Mouse (Mus musculus): ENCODE measurements around the gene Tm7sf3. TPM values are rescaled to one million over a fixed set of nuclear protein-coding genes. Genes with fewer than 3 reads are reported as not detected.

Tm7sf3 gene
- polyA plus RNA-seq (2016; fragmentation: Nextera tagmentation; extraction: Ambion mirVana), result 26.0 and 29.6 TPM in 2 replicates

GRCm38 (mm10) chr6:146642276-146643183 lies at the start of gene Tm7sf3, which contains the start of gene Med21:
Tm7sf3 (minus strand) TSS chr6:146642824.
Med21 (plus strand) TSS chr6:146642547.
- Histone ChIP-seq H3K4me1 (peaks cover 8% of the 10 kb centered on the region), H3K4me3 (replicated peaks) (peak within 1 kb of the TSS; percentile 84), H3K27ac (peak within 1 kb of the TSS; percentile 88), H3K27me3 (no peaks in the 10 kb centered on the region), H3K4me2 (peak within 1 kb of the TSS; percentile 81), H3K9ac (peak within 1 kb of the TSS; percentile 85), H3K36me3 (replicated peaks) (no peaks in the 10 kb centered on the region), H3K9me3 (no peaks in the 10 kb centered on the region)
- WGBS, result under 1% methylated on average over 58 of the region's 60 CpGs
- peak; percentile 97 for ATAC-seq (ENCODE audit: low FRiP score)

- 76% methylated on average over 5 of the region's 5 CpGs for WGBS
- Histone ChIP-seq H3K27ac (no peak overlapping the region), H3K9me3 (no peaks in the 10 kb centered on the region), H3K27me3 (no peaks in the 10 kb centered on the region), H3K36me3 (replicated peaks) (no peaks in the 10 kb centered on the region), H3K9ac (no peak overlapping the region), H3K4me2 (no peak overlapping the region), H3K4me1 (no peaks in the 10 kb centered on the region), H3K4me3 (replicated peaks) (no peak overlapping the region)
- ATAC-seq (ENCODE audit: low FRiP score), result no peak
Observed at GRCm38 (mm10) chr6:146688861-146689260, 46.2 kb upstream of the Tm7sf3 start.

- H3K4me1 ChIP-seq, result no peaks in the 10 kb centered on the region
- no peak overlapping the region for H3K4me2 ChIP-seq
- 89% methylated on average over 7 of the region's 7 CpGs for WGBS
- no peaks in the 10 kb centered on the region for H3K36me3 ChIP-seq (replicated peaks)
- H3K9me3 ChIP-seq, result no peaks in the 10 kb centered on the region
- H3K27ac ChIP-seq, result no peak overlapping the region
- no peaks in the 10 kb centered on the region for H3K27me3 ChIP-seq
- ATAC-seq (ENCODE audit: low FRiP score), result no peak
- H3K4me3 ChIP-seq (replicated peaks), result no peak overlapping the region
- H3K9ac ChIP-seq, result no peak overlapping the region
Observed at GRCm38 (mm10) chr6:146688010-146688409, 45.4 kb upstream of the Tm7sf3 start.

GRCm38 (mm10) chr6:146686463-146687196 lies 44.0 kb upstream of the Tm7sf3 start:
- Histone ChIP-seq H3K36me3 (replicated peaks) (no peaks in the 10 kb centered on the region), H3K4me1 (no peaks in the 10 kb centered on the region), H3K27me3 (no peaks in the 10 kb centered on the region), H3K4me2 (no peak overlapping the region), H3K27ac (no peak overlapping the region), H3K4me3 (replicated peaks) (no peak overlapping the region), H3K9me3 (no peaks in the 10 kb centered on the region), H3K9ac (no peak overlapping the region)
- no peak for ATAC-seq (ENCODE audit: low FRiP score)
- 84% methylated on average over 5 of the region's 5 CpGs for WGBS

- Histone ChIP-seq H3K4me2 (no peak overlapping the region), H3K4me1 (no peaks in the 10 kb centered on the region), H3K9me3 (no peaks in the 10 kb centered on the region), H3K27me3 (no peaks in the 10 kb centered on the region), H3K9ac (no peak overlapping the region), H3K36me3 (replicated peaks) (no peaks in the 10 kb centered on the region), H3K27ac (no peak overlapping the region), H3K4me3 (replicated peaks) (no peak overlapping the region)
- WGBS, result 75% methylated on average over 17 of the region's 17 CpGs
- ATAC-seq (ENCODE audit: low FRiP score), result no peak
Observed at GRCm38 (mm10) chr6:146685781-146686308, 43.2 kb upstream of the Tm7sf3 start.

- H3K9ac ChIP-seq, result no peak overlapping the region
- no peaks in the 10 kb centered on the region for H3K9me3 ChIP-seq
- WGBS, result 73% methylated on average over 4 of the region's 4 CpGs
- no peak overlapping the region for H3K27ac ChIP-seq
- ATAC-seq (ENCODE audit: low FRiP score), result no peak
- no peaks in the 10 kb centered on the region for H3K4me1 ChIP-seq
- no peak overlapping the region for H3K4me2 ChIP-seq
- no peaks in the 10 kb centered on the region for H3K36me3 ChIP-seq (replicated peaks)
- H3K27me3 ChIP-seq, result no peaks in the 10 kb centered on the region
- H3K4me3 ChIP-seq (replicated peaks), result no peak overlapping the region
Observed at GRCm38 (mm10) chr6:146683881-146684280, 41.3 kb upstream of the Tm7sf3 start.

- no peaks in the 10 kb centered on the region for H3K27me3 ChIP-seq
- H3K27ac ChIP-seq, result no peak overlapping the region
- no peaks in the 10 kb centered on the region for H3K9me3 ChIP-seq
- ATAC-seq (ENCODE audit: low FRiP score), result no peak
- no peaks in the 10 kb centered on the region for H3K36me3 ChIP-seq (replicated peaks)
- no peaks in the 10 kb centered on the region for H3K4me1 ChIP-seq
- WGBS, result 84% methylated on average over 10 of the region's 10 CpGs
- H3K9ac ChIP-seq, result no peak overlapping the region
- no peak overlapping the region for H3K4me3 ChIP-seq (replicated peaks)
- H3K4me2 ChIP-seq, result no peak overlapping the region
Observed at GRCm38 (mm10) chr6:146678136-146679070, 35.8 kb upstream of the Tm7sf3 start.

- no peak overlapping the region for H3K27ac ChIP-seq
- H3K36me3 ChIP-seq (replicated peaks), result no peaks in the 10 kb centered on the region
- no peak overlapping the region for H3K4me2 ChIP-seq
- no peaks in the 10 kb centered on the region for H3K9me3 ChIP-seq
- H3K4me3 ChIP-seq (replicated peaks), result no peak overlapping the region
- no peak for ATAC-seq (ENCODE audit: low FRiP score)
- no peaks in the 10 kb centered on the region for H3K4me1 ChIP-seq
- WGBS, result 81% methylated on average over 10 of the region's 10 CpGs
- H3K9ac ChIP-seq, result no peak overlapping the region
- H3K27me3 ChIP-seq, result no peaks in the 10 kb centered on the region
Observed at GRCm38 (mm10) chr6:146676904-146677303, 34.3 kb upstream of the Tm7sf3 start.

- no peak for ATAC-seq (ENCODE audit: low FRiP score)
- 82% methylated on average over 4 of the region's 4 CpGs for WGBS
- Histone ChIP-seq H3K27me3 (no peaks in the 10 kb centered on the region), H3K9me3 (0 out of 2 replicates have a peak, but pooled peaks cover 3% of the 10 kb centered on the region), H3K4me2 (no peak overlapping the region), H3K4me1 (no peaks in the 10 kb centered on the region), H3K27ac (no peak overlapping the region), H3K9ac (no peak overlapping the region), H3K36me3 (replicated peaks) (no peaks in the 10 kb centered on the region), H3K4me3 (replicated peaks) (no peak overlapping the region)
Observed at GRCm38 (mm10) chr6:146674881-146675536, 32.4 kb upstream of the Tm7sf3 start.

GRCm38 (mm10) chr6:146674420-146674819 lies 31.8 kb upstream of the Tm7sf3 start:
- 82% methylated on average over 8 of the region's 8 CpGs for WGBS
- H3K4me3 ChIP-seq (replicated peaks), result no peak overlapping the region
- ATAC-seq (ENCODE audit: low FRiP score), result no peak
- no peaks in the 10 kb centered on the region for H3K27me3 ChIP-seq
- no peak overlapping the region for H3K9ac ChIP-seq
- no peak overlapping the region for H3K27ac ChIP-seq
- H3K9me3 ChIP-seq, result 0 out of 2 replicates have a peak, but pooled peaks cover 3% of the 10 kb centered on the region
- H3K4me1 ChIP-seq, result no peaks in the 10 kb centered on the region
- H3K4me2 ChIP-seq, result no peak overlapping the region
- H3K36me3 ChIP-seq (replicated peaks), result no peaks in the 10 kb centered on the region

- Histone ChIP-seq H3K36me3 (replicated peaks) (no peaks in the 10 kb centered on the region), H3K4me2 (no peak overlapping the region), H3K4me1 (no peaks in the 10 kb centered on the region), H3K27me3 (no peaks in the 10 kb centered on the region), H3K9ac (no peak overlapping the region), H3K27ac (no peak overlapping the region), H3K4me3 (replicated peaks) (no peak overlapping the region), H3K9me3 (0 out of 2 replicates have a peak, but pooled peaks cover 3% of the 10 kb centered on the region)
- 81% methylated on average over 4 of the region's 4 CpGs for WGBS
- no peak for ATAC-seq (ENCODE audit: low FRiP score)
Observed at GRCm38 (mm10) chr6:146673696-146674095, 31.1 kb upstream of the Tm7sf3 start.
